Mouse (Mus musculus) cerebellum, adult 18-20 months (tissue): Measurements from ENCODE around the gene Sprtn.
A peak's percentile ranks its signal among the peaks of the same experiment; 100 is the strongest.

Source experiments
- DNase-seq, 2 experiments: peaks; one replicate each; pipeline ENCODE4 v3.0.0; 2021

Sprtn gene

GRCm38 (mm10) chr8:124947865-124948732 is 50.4 kb downstream of the Sprtn start:
- DNase-seq, result peak; percentile 60 to 76

GRCm38 (mm10) chr8:124948733-124949111 is 51.0 kb downstream of the Sprtn start:
- peak in 1 of 2 experiments; percentile 29 for DNase-seq

DNA sequence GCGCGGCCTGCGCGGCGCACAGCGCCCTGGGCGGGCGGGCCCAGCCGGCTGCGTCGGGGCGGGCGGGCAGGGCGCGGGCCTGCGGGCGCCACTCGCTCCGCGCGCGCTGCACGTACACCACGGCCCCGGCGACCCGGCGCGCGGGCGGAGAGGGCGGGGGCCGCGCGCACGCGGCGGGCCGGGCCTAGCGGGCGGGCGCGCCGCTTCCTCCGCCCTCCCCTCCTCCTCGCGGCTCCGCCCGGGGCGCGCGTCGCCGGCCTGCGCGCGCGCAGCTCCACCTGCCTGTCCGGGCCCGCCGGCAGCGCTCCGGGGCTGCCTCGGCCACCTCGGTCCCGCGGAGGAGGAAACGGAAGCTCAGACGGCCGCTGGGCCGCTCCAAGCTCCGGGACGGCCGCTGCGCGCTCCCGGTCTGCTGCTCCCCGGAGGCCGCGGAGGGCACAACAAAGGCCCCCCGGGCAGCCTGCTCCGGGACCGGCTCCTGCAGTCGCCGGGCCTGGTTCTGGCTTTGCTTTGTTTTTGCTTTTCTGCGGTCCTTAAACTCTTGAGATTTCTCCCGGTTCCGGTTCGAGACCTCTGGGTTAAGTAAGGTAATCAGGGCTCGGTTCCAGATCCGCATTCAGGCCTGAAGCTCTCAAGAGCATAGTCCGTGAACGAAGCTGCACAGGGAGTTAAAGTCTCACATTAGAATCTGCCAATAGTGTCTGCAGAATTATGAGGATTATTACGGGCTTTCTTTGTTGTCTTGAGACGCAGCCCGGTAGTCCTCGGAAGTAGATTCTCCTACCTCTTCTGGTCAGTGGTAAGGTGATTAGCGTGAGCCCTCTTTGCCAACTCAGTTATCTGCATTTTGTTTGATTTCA is 51.8 kb downstream of the Sprtn start, which contains the start of gene Egln1:
Egln1 (minus strand) TSS at position 116 of the 860 bp plus-strand sequence.
- DNase-seq, result peak; percentile 75 to 88

- DNase-seq, result no peak
Observed at GRCm38 (mm10) chr8:124950069-124950456, 52.4 kb downstream of the Sprtn start.

GRCm38 (mm10) chr8:124950865-124951264 is 53.2 kb downstream of the Sprtn start:
- DNase-seq, result no peak

GRCm38 (mm10) chr8:124953188-124953587 is 55.5 kb downstream of the Sprtn start:
- no peak for DNase-seq

GRCm38 (mm10) chr8:124954572-124955082 is 56.9 kb downstream of the Sprtn start:
- DNase-seq, result no peak
